Comparison of ENCODE assay signal across 28 mouse cellular contexts in genomic region chr2:157770761-157771160, GRCm38 (mm10). TPM values are rescaled to one million over a fixed set of nuclear protein-coding genes. Genes with fewer than 3 reads are reported as not detected.
DNase-seq lines count a peak whose midpoint lies in the region; ATAC-seq lines count a peak whose summit lies in the region.
"Had no signal": no experiment of that assay in that cellular context is flagged by ENCODE, and none has a peak within 500 bp of the region (broad histone marks: within the 10 kb centered on the region; RNA-seq: fewer than 3 reads in every experiment).

No protein-coding gene starts in this region.

- peaks cover 44% of the 10 kb centered on the region for H3K4me1 ChIP-seq in forebrain, embryonic 10.5 days
- H3K4me1 ChIP-seq in forebrain, embryonic 13.5 days: peaks cover 42% of the 10 kb centered on the region
- H3K4me1 ChIP-seq in hindbrain, embryonic 15.5 days (replicated peaks): peaks cover 49% of the 10 kb centered on the region
- peaks cover 21% of the 10 kb centered on the region for H3K4me1 ChIP-seq in hindbrain, embryonic 12.5 days

- no peak overlapping the region for H3K4me2 ChIP-seq in forebrain, embryonic 13.5 days
- H3K4me2 ChIP-seq in hindbrain, embryonic 15.5 days: no peak overlapping the region
- H3K4me2 ChIP-seq in hindbrain, embryonic 12.5 days (replicated peaks): no peak overlapping the region
- H3K4me2 ChIP-seq: embryonic facial prominence, embryonic 13.5 days; heart, embryonic 13.5 days; limb, embryonic 12.5 days; liver, embryonic 15.5 days; midbrain, embryonic 12.5 days had no signal

- H3K27me3 ChIP-seq in forebrain, embryonic 10.5 days (ENCODE audit: poor library complexity, severe bottlenecking): no peaks in the 10 kb centered on the region
- H3K27me3 ChIP-seq in forebrain, embryonic 13.5 days: no peaks in the 10 kb centered on the region
- no peaks in the 10 kb centered on the region for H3K27me3 ChIP-seq in hindbrain, embryonic 15.5 days
- no peaks in the 10 kb centered on the region for H3K27me3 ChIP-seq in hindbrain, embryonic 12.5 days
- H3K27me3 ChIP-seq: embryonic facial prominence, embryonic 13.5 days; heart, embryonic 13.5 days; limb, embryonic 12.5 days; liver, embryonic 15.5 days; megakaryocyte, embryonic 14.5 days; midbrain, embryonic 12.5 days had no signal

- H3K27ac ChIP-seq in forebrain, embryonic 10.5 days: 0 out of 2 replicates have a peak overlapping the region, but pooled peaks have one; percentile 37
- no peak overlapping the region for H3K27ac ChIP-seq in forebrain, embryonic 13.5 days
- H3K27ac ChIP-seq in hindbrain, embryonic 15.5 days (replicated peaks): peak overlapping the region; percentile 58; the same call in 1 of the 2 replicates
- H3K27ac ChIP-seq in hindbrain, embryonic 12.5 days: no peak overlapping the region
- H3K27ac ChIP-seq: embryonic facial prominence, embryonic 13.5 days; heart, adult 2 months; heart, embryonic 13.5 days; limb, embryonic 12.5 days; liver, embryonic 15.5 days; midbrain, embryonic 12.5 days had no signal

- peaks cover 17% of the 10 kb centered on the region for H3K36me3 ChIP-seq in forebrain, embryonic 10.5 days (replicated peaks)
- H3K36me3 ChIP-seq in forebrain, embryonic 13.5 days (ENCODE audit: poor library complexity, severe bottlenecking): peaks cover 16% of the 10 kb centered on the region
- H3K36me3 ChIP-seq in hindbrain, embryonic 15.5 days: no peaks in the 10 kb centered on the region
- H3K36me3 ChIP-seq in hindbrain, embryonic 12.5 days: peaks cover 10% of the 10 kb centered on the region
- H3K36me3 ChIP-seq: midbrain, embryonic 12.5 days had no signal

- DNase-seq in forebrain, embryonic 10.5 days (ENCODE audit: extremely low spot score, low spot score): no peak
- DNase-seq in lung, adult 18-20 months: peak; percentile 32 to 60
- no peak for DNase-seq in lung, postnatal 4 days
- DNase-seq in R1 (ENCODE audit: low read depth, low spot score): peak; percentile 19
- DNase-seq: adrenal gland, postnatal 14 days; cerebellum, adult 18-20 months; cerebellum, postnatal 10 days; gastrocnemius, postnatal 36 days; heart, adult 2 months; heart, postnatal 10 days; kidney, adult 11 months; kidney, postnatal 10 days; retina, postnatal 1 day; right cerebral cortex, postnatal 14 days; thymus, postnatal 4 days had no signal

- no peak overlapping the region for H3K4me3 ChIP-seq in forebrain, embryonic 10.5 days
- no peak overlapping the region for H3K4me3 ChIP-seq in forebrain, embryonic 13.5 days
- no peak overlapping the region for H3K4me3 ChIP-seq in hindbrain, embryonic 15.5 days
- H3K4me3 ChIP-seq in hindbrain, embryonic 12.5 days: no peak overlapping the region
- H3K4me3 ChIP-seq: embryonic facial prominence, embryonic 13.5 days; heart, adult 2 months; heart, embryonic 13.5 days; limb, embryonic 12.5 days; liver, embryonic 15.5 days; megakaryocyte, embryonic 14.5 days; midbrain, embryonic 12.5 days; myocyte had no signal

- H3K9ac ChIP-seq in forebrain, embryonic 13.5 days: no peak overlapping the region
- no peak overlapping the region for H3K9ac ChIP-seq in hindbrain, embryonic 15.5 days
- H3K9ac ChIP-seq in hindbrain, embryonic 12.5 days: no peak overlapping the region
- H3K9ac ChIP-seq: embryonic facial prominence, embryonic 13.5 days; heart, embryonic 13.5 days; limb, embryonic 12.5 days; liver, embryonic 15.5 days; midbrain, embryonic 12.5 days had no signal

- ATAC-seq in forebrain, embryonic 13.5 days: no peak
- ATAC-seq in hindbrain, embryonic 15.5 days (ENCODE audit: low FRiP score, low read depth): no peak
- no peak for ATAC-seq in hindbrain, embryonic 12.5 days (ENCODE audit: low FRiP score)
- no peak for ATAC-seq in cerebellum, adult (ENCODE audit: insufficient number of reproducible peaks, low FRiP score, low TSS enrichment)
- ATAC-seq: inflammation-experienced regulatory T-cells, adult 6 months had no signal

- 66% methylated on average over 3 of the region's 3 CpGs for WGBS in forebrain, embryonic 10.5 days
- WGBS in forebrain, embryonic 13.5 days: 53% methylated on average over 3 of the region's 3 CpGs
- WGBS in hindbrain, embryonic 15.5 days: 78% methylated on average over 3 of the region's 3 CpGs
- 71% methylated on average over 3 of the region's 3 CpGs for WGBS in hindbrain, embryonic 12.5 days

- H3K9me3 ChIP-seq in forebrain, embryonic 10.5 days: no peaks in the 10 kb centered on the region
- H3K9me3 ChIP-seq in forebrain, embryonic 13.5 days (replicated peaks): no peaks in the 10 kb centered on the region
- H3K9me3 ChIP-seq in hindbrain, embryonic 15.5 days: no peaks in the 10 kb centered on the region
- H3K9me3 ChIP-seq in hindbrain, embryonic 12.5 days (replicated peaks): no peaks in the 10 kb centered on the region
- H3K9me3 ChIP-seq: embryonic facial prominence, embryonic 13.5 days; G1E; heart, embryonic 13.5 days; limb, embryonic 12.5 days; liver, embryonic 15.5 days; megakaryocyte, embryonic 14.5 days; midbrain, embryonic 12.5 days had no signal

RNA-seq across cellular contexts. Expression of gene Ctnnbl1, which starts 33.6 kb away (rescaled TPM):
- polyA plus RNA-seq in forebrain, embryonic 10.5 days (2016; fragmentation: Nextera tagmentation; extraction: Ambion mirVana): 98.8 and 104 TPM in 2 replicates
- 96.6 and 97.1 TPM in 2 replicates for polyA plus RNA-seq in forebrain, embryonic 13.5 days (2015; fragmentation: Nextera tagmentation; extraction: Ambion mirVana)
- 55.6 and 58.9 TPM in 2 replicates for polyA plus RNA-seq in hindbrain, embryonic 15.5 days (2015; fragmentation: Nextera tagmentation; extraction: Ambion mirVana)
- 82.3 and 83.7 TPM in 2 replicates for polyA plus RNA-seq in hindbrain, embryonic 12.5 days (2016; fragmentation: Nextera tagmentation; extraction: Ambion mirVana)

Comparison
In these comparisons a context has a peak if more than half of its experiments do, and no peak if none do; other contexts are left out.
1. DNase-seq: peak in lung, adult 18-20 months (2 of 2) and R1 (single experiment); none in forebrain, embryonic 10.5 days (single experiment) and lung, postnatal 4 days (0 of 2).
2. H3K27ac ChIP-seq: peak in forebrain, embryonic 10.5 days (single experiment) and hindbrain, embryonic 15.5 days (single experiment); none in forebrain, embryonic 13.5 days (single experiment) and hindbrain, embryonic 12.5 days (single experiment).